Mouse (Mus musculus) lung, postnatal 0 days (tissue): ENCODE data around the gene Sphk2.

Source experiments
- CTCF ChIP-seq: IDR thresholded peaks from 2 replicates; pipeline ENCODE4 v1.5.1; 2016; ENCODE audit warnings: antibody characterized with exemption, mild to moderate bottlenecking
- EP300 ChIP-seq: IDR thresholded peaks from 2 replicates; pipeline ENCODE4 v1.6.1; 2016; ENCODE audit warnings: antibody characterized with exemption, mild to moderate bottlenecking, control low read depth

DNA sequence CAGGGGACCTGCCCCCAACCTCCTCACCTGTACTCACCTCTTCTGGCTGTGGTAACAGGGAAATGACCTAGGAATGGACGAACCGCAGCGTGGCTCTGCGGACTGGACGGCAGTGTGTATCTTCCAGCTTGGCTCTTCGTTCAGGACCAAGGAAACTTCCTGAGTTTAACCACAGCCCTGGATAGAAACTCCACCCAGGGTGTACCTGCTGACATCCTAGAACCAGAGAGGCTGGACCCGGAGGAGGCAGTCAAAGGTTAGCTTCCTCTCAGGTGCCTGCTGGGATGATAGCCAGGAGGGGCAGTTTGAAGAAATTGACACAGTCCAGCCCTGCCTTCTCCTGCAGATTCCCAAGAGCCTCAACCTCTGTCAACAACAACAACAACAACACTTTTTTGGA lies 51.6 kb downstream of the Sphk2 start, which contains the start of gene Fut2:
- TF ChIP-seq CTCF (no peak), EP300 (no peak)
